Mouse (Mus musculus): ENCODE measurements around the gene Fezf2.

Gene Fezf2

DNA sequence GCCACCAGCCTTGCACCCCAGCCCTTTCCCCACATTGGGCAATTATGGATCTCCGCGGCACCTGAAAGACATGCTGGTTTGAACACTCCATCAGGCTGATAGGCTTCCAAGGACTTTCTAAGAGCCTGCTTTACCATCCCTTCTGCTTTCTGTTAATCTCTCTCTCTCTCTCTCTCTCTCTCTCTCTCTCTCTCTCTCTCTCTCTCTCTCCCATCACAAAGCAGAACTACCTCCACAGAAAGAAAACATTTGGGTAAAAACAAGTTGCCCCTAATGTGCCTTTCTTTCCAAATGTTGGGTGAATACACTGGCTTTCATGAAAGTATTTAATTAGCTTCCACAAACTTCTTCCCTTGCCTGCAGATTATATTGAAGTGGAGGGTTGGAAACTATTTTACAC is at the start of gene Fezf2:
Fezf2 (minus strand) TSS at position 101 of the 400 bp plus-strand sequence.
- DNase-seq = no peak

DNA sequence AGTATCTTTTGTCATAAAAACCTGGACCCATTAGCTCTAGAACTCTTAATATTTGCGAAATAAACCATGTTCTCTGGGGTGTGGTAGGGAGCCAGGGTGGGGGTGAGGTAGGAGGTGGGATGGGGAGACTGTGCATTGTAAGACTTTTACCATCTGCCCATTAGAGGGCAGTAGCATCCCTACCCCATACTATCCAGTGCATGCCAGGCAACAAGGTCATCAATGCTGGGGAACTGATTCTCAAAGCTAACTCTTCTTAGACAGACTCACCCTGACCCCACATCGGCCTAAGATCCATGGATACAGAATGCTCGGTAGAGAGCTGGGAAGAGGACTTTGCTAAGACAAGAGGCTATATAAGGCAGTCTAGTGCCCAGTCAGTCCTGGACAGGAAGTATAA is 49.6 kb upstream of the Fezf2 start:
- no peak for DNase-seq

DNA sequence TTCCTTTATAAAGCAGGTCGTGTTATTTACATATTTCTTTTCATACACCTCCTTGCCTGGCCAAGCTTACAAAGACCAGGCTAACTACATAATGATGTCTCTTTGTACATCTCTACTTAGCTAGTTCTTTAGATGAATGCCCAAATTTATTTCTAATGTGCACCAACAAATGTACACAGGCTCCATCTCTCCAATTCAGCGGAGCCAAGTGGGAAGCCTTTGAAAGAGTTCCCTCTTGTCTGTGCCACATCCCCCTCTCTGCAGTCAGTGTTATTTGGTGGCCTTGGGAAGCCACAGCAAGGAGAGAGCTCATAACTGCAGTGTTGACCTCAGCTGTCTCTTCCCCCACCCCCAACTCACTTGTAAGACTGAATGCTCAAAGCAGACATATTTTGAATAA is 46.3 kb upstream of the Fezf2 start:
- no peak for DNase-seq

DNA sequence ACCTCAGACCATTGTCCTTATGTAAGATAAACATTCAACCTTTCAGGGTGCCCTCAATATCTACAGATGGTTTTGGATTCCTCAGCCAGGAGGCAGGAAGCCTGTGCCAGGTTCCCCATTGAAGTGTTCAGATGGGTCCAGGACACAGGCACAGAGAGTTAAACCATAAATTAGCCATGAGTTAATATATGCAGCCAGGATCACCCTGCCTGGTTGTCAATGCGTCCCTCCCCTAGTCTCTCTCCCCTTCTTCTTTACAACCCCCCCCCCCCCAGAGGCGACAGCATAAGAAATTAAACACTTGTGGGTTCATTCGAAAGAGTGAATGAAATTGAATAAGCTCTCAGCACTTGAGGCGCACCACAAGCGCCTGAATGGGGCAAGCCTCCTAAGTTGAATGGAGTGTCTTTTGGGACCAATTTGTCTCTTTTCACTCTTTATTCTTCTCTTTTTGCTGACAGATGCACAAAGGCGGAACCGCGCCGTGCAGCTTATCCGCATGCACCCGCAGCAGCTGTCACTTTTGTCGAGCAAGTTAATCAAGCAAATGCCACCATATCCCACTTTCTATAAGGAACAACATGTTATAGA is 45.4 kb upstream of the Fezf2 start:
- no peak for DNase-seq

DNA sequence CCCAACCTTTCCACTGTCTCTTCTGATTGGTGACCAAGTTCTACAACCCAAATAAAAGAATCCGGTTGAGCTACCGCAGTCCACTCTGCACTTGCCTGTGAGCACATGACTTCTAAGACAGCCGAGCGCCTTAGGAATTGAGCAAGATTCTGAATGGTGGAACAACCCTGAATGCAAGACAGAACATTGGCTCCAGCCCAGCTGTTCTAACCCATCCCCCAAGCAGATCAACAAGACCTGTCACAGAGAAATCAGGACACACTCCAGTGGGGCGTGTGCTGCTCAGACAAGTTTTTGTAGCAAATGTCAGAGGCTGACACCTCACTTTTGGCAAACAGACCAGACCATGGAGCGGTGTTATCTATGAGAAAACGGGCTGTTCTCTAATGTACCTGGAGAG is 43.2 kb upstream of the Fezf2 start:
- DNase-seq = no peak

DNA sequence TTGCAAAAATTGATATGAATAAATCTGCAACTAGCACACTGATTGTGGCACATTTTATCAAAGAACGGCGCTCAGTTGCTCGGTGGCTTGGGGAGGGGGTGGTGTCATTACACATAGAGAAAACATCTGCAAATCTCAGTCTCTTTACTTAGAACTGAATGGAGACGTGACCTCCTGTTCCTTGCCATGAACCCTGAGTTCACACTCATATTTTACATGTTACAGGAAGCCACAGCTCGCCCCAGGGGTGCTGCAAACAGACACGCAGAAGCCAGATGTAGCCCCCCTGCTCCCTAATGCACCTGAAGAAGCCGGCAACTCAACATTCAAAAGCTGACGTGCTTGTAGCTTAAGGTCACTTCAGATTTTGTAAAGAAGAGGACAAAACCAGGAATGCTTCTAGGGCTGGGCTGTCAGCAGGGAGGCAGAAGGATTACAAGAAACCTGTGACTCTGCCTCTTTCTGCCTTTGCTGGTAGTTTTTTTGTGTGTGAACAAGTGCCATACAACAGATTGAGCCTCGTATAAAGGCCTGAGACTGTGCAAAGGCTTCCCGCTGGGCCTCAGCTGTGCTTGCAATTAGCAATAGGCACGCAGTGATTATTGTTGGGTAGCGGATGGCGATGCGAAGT is 40.9 kb upstream of the Fezf2 start:
- DNase-seq = no peak

DNA sequence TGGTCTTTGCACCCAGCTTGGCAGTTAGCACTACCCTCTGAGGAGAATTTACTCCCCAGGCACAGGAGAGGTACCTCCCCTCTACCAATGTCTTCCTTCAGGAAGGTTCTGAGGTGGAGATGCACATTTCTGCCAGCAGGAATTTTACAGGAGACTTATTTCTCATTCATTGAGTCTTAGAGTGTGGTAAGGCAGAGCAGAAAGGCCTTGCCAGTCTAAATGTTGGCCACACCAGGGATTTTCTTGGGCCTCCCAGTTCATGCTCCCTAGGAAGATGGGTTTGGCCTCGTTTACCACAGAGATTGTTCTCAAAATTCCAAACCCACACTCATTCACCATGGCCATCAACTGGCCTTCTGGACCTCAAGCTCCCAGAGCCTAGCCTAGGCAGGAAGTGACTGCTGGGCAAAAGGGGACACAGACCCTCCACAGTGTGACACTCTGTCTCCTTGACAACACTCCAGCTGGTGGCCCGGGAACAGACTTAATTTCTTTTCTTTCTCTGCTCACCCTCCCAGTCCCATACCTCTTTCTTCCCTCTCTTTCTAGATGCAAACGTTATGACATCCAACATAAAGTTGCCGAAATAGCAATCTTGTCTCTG is 40.3 kb upstream of the Fezf2 start:
- no peak for DNase-seq

DNA sequence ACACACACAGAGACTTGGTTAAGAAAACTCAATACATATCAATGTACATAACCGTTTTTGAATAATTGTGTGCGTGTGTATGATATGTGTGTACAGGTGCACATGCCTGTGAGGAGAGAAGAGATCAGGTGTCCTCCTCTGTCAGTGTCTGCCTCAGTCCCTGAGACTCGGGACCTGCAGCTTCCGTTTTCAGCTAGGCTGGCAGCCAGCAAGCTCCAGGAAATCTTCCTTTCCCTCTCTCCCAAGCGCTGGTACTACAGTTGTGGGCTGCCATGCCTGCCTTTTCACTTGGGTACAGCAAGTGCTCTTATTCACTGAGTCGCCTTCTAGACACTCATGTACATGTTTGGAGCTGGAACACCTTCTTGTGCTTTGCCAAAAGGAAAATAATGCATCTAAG is 39.2 kb upstream of the Fezf2 start:
- DNase-seq = no peak

DNA sequence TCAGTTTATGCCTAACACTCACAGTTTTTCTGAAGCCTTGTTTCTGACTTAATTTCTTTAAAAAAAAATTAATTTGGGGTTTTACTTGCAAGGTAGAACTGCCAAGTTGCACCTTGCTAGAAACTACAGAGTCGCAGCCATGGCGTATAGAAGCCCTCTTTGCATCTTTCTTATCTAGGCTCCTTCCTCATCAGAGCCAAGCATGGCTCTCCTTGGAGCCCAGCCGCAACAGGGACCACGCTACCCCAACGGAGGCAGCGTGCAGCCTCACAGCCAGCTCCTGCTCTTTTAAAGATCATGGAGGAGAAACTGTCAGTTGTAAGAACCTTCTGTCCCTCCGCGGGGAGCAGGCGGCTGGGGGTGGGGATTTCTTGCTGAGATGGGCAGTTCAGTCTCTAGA is 29.9 kb upstream of the Fezf2 start:
- no peak for DNase-seq

DNA sequence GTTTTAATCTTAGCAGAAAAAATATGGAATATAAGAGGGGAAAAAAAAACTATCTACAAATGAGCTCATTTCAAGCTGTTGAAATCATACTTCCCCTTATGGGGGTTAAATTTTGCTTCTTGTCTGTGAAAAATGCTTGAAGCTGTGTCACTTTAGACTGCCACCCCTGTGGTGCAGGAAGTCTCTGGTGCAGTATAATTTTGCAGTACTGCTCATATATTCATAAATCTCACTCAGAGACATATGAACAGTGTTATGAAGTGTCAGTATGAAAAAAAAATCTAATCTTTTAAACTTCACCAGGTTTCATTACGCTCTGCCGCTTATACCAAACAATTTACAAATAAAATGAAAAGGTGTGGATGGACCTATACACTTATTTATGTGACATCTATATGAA is 29.3 kb upstream of the Fezf2 start:
- no peak for DNase-seq

DNA sequence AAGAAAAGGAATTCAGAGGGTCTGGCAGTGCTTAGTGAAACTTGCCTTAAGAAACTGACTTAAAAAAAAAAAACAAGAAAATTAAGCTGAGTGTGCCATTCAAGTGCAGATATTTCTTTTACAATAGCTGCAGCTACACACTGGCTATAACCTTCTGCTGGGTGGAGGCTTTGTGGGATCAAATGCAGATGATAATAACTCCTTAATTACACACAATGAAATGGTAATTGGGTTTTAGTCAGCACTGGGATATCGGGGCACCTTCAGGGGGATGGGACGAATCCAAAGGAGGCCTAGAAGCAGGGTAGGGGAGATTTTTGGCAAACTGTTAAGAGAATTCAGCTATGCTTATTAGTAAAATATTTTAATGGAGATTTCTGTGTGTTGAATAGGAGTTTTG is 27.5 kb upstream of the Fezf2 start:
- DNase-seq = no peak

DNA sequence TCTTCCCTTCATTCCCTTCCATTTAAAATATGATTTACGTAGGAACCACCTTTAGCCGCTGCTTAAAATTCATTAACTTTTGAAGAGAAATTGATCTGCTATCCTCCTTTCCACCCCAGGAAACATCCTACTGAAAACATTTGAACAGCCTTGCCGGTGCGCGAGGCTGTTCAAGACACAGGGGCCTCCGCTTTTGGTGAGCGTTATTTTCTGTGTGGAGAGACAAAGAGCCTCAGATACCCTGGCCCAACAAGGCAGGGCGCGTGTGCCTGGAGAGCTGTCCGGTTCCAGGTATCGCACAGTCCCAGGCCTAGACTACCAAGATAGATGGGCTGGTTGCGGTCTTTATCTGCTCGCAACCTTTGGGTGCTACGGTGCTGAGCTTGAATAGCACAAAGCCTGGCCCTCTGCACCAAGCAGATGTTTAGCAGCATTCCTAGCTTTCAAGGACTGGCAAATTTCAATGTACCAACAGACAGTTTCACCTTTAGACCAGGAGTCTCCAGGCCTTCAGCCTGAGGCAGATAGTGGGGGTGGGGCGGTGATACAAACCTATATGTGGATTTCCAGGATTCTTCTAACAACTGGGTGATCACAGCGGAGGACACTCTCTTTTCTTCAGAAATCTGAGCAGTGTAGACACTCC is 2.4 kb upstream of the Fezf2 start:
- DNase-seq = no peak

DNA sequence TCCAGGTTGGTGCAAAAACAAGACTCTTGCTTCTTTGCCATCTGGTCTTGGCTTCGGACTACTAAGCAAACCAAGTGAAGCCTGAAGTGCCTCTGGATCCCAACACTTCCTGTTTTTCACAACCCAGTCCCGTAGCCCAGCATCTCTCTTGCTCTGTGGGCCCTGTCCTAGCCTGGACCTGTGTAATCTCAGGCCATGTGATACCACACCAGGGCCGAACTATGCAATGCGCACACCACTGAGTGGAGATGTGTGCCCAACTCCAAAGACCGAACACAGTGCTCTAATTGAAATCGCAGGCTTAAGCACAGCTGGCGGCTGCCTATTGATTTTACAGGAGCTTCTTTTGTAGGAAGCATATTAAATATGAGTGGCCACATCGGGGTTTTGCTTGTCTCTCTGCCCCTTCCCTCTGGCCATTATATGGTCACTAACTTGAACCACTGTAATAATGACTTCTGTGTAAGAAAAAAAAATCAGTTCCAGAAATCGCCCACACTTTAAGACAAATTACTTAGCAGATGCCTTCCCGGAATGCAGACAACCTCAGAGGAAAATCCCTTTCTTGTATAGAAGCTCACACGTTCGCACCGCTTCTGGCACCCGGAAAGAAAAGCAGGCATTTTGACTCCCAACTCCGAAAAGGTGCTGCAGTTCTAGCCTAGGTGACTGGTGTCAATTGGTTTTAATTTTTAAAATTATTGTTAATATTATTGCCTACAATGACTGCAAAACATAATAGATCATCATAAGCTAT is 1.5 kb upstream of the Fezf2 start:
- DNase-seq = no peak

DNA sequence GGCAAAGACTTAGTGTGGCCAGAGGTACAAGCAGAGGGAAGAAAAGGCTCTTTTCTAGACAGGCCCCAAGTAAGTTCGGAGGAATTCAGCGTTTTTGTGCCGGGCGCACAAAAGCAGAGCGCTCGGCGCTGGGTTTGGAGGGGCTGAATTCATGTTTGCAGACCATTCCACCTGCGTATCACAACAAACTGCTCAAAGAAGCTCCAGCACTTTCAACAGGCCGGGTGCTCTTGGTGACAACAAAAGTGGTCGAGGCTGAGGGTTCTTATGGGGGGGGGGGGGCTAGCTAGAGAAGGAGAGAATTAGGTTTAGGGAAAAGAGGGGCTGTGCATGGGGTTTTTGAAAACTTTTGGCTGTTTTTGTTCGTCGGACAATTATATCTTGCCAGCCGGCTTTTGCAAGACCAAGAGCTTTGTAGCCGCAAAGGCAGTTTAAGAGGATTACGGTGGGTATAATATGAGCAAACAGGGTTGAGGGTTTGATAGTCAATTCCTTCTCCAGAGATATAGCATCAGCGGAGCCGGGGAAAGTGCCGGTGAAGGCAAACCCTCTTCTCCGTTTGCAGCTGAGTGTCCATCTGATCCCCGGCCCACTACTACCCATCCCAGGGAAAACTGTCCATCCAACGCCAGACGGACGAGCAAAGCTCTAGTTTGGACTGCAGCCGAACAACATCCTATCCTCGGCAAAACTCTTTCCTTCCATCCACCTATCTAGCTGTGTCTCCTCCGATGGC is 956 bp downstream of the Fezf2 start:
- no peak for DNase-seq

DNA sequence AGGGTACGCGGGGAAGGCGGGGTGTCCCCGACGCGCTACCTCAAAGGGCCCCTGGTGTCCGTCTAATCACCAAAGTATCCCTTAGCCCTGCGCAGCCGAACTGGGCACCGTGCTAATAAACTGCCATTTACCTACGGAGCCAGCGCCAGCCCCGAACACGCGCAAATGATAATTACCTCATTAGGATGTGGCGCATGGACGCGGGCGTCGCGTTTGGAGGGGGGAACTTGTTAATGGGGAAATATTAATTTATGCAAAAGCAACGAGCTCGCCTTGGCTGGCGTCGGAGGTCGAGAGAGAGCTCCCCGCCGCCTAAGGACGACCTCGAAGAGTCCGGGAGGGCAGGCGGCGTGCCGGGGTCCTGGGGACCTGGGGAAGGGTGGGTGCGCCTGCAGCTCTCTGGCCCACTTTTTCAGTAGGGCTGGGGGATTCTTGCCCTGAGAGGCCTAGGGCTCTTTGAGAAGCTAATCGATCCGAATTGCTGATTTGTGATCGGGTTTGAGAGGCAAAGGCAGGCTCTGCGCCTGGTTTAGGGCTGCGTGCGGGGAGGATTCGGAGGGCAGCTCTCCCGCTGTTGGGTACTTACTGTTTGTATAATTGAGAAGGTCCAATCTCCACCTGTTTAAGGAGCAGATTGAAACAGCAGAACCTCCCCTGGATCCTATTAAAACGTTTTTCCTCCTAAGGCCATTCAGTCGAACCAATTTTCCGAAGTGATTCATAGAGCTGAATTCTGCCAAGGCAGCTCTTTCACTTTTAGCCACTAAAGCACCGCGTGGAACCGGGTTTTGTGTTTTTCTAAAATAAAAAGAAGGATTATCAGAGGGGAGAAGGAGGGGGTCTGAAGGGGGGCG is 1.8 kb downstream of the Fezf2 start:
- no peak for DNase-seq

DNA sequence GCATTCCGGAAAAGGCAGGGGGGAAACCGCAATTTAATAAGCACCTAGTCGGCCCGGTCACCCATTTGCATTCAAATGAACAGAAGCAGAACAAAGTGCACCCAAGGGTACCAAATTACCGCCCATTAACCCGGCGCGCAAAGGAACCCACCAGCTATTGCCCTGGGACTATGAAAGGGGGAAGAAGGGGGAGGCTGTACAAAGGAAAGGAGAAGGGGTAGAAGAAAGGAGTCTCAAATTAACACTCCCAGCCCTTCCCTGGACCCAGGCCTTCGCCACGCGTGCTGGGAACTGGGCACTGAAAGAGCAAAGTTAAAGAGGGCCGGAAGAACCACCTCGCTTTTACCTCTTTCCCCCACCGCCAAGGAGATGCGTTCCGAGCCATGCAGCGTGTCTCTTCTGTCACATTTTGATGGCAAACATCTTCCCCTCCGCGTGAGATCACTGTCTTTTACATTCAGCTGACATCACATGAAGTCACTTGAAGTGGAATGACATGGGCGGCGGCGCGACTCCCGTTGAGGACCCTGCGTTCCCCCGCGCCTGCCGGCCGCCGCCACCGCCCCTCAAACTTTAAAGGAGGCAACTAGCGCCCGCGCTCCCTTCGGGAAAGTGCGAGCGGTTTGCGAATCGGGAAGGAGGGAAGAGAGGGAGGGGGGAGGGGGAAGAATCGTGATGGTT is 2.6 kb downstream of the Fezf2 start:
- DNase-seq = no peak

DNA sequence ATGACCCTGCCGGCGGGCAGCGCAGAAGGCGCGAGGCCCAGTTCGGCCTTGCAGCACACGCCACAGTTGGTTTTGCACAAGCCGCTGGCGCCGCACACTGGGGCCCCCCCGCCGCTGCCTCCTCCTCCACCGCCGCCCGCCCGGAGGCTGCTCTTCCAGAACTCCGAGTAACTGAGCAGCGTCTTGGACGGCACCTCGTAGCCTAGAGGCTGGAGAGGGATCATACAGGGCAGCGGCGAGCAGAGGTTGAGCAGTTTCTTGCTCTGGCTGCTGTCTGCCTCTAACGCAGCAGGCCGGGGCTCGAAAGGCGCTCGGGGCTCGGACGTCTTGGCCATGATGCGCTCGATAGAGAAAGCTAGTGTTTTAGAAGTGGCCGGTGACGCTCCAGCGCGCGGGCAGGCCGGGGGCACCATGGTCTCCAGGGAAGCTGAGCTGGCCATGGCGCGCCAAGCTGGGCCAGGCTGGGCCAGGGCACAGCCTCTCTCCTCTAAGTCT is 3.2 kb downstream of the Fezf2 start:
- no peak for DNase-seq

DNA sequence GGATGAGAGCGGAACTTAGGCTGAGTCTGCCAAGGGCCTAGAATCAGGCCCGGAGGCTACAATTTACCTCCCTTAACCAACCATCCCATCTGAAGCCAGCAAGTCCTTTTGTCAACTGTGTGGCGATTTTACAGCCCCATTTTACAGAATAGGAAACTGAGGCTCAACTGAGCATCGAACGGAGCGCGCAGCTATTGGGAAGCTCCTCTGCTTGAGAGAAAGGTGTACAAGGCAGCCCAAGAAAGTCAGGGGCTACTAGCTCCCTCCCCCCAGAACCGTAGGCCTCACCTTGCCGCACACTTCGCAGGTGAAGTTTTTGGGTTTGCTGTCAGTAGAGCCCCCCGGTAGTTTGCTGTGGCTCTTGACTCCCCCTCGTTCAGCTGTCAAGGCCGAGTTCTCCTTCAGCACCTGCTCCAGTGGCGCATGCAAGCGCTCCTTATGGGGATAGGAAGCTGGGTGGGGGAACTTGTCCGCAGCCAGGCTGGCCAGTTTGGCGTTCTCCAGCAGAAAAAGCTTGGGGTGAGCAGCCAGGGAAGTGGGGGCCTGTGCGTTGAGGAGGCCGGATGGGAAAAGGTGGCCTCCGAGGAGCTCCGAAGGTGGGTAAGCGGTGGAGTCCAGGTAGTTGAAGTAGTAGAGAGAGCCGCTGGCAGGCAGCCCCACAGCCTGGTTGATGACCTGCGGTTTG is 3.8 kb downstream of the Fezf2 start:
- no peak for DNase-seq

DNA sequence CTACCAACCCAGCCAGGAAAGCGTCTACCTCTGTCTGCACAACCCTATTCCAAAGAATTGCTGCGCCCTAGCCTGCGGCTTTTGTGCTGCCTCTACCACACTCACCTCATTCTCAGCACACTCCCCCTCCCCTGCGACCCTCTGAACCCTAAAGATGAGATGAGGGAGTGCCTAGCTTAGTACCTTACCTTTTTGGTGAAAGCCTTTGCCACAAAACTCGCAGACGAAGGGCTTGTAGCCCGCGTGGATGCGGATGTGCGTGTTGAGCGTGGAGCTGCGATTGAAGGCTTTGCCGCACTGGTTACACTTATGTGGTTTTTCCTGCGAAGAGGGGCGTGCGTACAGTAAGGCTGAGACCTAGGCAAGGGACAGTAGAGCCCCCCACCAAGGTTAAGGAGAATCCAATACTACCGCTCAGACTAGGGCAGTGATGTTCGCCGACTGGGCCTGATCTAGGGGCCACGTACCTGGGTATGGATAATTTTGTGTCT is 4.5 kb downstream of the Fezf2 start:
- DNase-seq = no peak

DNA sequence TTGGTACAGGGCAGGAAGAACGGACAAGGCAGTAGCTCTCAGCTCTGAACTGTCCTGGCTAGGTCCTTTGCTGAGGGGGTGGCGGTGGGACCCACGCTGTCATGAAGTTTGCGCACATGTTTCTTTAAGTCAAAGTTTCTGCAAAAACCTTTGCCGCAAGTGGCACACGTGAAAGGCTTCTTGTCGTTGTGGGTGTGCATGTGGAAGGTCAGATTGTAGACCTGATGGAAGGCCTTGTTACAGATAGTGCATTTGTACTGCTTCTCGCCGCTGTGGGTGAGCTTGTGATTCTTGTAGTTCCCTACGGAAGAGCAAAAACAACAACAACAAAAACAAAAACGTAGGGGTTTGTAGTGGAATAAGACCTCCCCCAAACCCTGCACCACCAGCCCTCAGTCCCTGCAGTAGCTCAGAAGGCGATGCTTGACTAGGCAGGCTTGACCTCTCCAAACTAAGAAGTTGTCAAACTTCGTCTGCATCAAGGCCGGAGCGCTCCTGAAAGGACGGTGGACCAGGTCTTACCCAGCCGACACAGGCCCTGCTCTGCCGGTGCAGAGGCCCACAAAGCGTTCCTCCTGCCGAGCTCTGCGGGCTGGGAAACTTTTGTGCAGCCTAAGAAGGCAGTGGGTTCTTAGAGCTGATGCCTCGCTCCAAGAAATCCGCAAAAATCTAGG is 5.4 kb downstream of the Fezf2 start:
- no peak for DNase-seq

Measured in lung, postnatal 36 days (tissue).